Mouse (Mus musculus): ENCODE measurements at regions not wholly inside any gene's neighbourhood (a gene's known extent, or its start where the extent isn't known, plus 50 kb on each side); places are given as distances from the start of the nearest gene placed in this dataset.
"Not testable (repeated sequence)": the region's sequence is repeated elsewhere in the genome, so short reads cannot be mapped to it uniquely, and the experiment has no call there.

- intact Hi-C loops (cut with DNase I), result no loop called here
These were observed 236.3 kb downstream of the Lpin1 start for GRCm38 (mm10) chr12:16374331-16374996.

- intact Hi-C loops (cut with DNase I), result no loop called here
These were observed 240.7 kb downstream of the Lpin1 start for GRCm38 (mm10) chr12:16370061-16370460.

GRCm38 (mm10) chr12:16362341-16362740, 248.4 kb downstream of the Lpin1 start:
- intact Hi-C loops (cut with DNase I), result no loop called here

DNA sequence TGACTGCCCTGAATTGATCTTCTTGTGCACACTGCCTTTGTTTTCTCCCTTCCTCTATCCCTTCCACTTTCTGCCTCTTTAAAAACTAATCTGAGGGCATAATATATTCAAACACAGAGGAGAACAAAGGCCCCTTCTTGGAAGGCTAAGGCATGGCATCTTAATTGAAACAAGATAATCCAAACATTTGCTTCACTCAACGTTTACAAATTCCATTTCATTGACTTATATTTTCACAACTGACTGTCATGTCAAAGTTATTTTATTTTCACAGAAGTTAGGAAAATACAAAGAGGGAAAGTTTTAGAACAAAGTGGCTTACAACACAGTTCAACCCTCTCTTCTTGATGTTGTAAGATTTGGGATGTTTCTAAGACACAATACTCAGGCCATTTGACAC, 251.9 kb downstream of the Lpin1 start:
- intact Hi-C loops (cut with DNase I), result no loop called here

- intact Hi-C loops (cut with DNase I), result no loop called here
These were observed 256.1 kb downstream of the Lpin1 start for GRCm38 (mm10) chr12:16354711-16355110.

DNA sequence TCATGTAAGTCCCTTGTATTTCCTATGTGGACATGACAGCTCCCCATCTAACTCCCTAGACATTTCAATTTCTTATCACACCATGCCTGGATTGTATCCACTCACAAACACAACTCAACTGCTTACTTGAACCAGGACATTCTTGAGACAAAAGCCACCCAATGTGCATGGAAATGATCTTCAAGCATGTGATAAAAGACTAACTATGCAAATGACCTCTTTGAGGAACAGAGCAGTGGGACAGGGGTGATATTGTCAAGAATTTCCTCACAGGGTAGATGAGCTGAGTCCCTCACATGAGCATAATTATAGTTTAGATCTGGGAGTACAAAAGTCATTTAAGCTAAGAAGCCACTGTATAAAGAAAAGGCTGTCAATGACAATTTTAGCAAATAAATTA, 259.0 kb downstream of the Lpin1 start:
- intact Hi-C loops (cut with DNase I), result no loop called here

- intact Hi-C loops (cut with DNase I), result no loop called here
These were observed 261.5 kb downstream of the Lpin1 start for GRCm38 (mm10) chr12:16349310-16349709.

GRCm38 (mm10) chr12:16344021-16344420, 266.7 kb downstream of the Lpin1 start:
- intact Hi-C loops (cut with DNase I), result no loop called here

DNA sequence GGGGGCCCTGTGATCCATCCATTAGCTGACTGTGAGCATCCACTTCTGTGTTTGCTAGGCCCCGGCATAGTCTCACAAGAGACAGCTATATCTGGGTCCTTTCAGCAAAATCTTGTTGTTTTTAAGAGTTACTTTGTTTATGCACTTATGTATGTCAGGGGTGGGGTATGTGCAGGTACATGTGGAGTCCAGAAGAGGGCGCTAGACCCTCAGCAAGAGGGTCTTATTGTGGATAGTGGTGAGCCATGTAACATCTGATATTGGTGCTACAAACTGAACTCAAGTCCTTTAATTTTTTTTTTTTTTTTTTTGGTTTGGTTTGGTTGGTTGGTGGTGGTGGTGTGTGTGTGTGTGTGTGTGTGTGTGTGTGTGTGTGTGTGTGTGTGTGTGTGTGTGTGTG, 268.7 kb downstream of the Lpin1 start:
- intact Hi-C loops (cut with DNase I), result not testable (repeated sequence)

DNA sequence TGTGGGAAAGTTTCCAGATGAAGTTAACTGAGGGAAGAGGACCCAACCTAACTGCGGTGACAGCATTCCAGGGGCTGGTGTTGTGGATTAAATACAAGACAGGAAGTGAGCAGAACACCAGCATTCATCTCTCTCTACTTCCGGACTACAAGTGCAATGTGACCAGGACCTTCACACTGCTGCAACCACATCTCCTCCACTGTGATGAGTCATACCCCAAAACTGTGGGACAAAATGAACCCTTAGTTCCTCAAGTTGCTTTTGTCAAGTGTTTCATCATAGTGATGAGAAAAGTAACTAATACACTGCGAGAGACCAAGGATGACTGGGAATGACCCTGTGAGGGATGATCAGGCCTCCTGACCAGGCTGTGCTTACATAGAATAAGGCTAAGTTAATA, 279.3 kb downstream of the Lpin1 start:
- intact Hi-C loops (cut with DNase I), result no loop called here

DNA sequence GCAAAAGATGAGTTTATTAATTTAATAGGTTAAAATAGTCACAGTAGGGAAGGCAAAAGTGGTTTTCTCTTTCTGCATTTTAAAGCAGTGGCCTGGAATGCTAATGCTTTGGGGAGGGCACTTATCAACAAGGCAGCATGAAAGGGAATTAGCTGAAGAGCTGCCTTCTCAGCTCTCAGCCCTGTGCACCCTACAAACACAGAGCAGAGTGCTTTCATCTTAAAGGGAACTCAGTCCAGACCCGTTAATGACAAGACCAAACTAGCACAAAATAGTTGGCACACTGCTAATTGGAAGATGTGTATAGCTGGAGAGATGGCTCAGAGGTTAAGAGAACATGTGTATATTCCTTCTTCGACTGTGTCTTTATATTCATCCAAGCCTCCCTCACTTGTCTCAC, 281.6 kb downstream of the Lpin1 start:
- intact Hi-C loops (cut with DNase I), result no loop called here

GRCm38 (mm10) chr12:16320536-16321402, 290.0 kb downstream of the Lpin1 start:
- intact Hi-C loops (cut with DNase I), result no loop called here

GRCm38 (mm10) chr12:16308101-16308500, 302.7 kb downstream of the Lpin1 start:
- intact Hi-C loops (cut with DNase I), result no loop called here

DNA sequence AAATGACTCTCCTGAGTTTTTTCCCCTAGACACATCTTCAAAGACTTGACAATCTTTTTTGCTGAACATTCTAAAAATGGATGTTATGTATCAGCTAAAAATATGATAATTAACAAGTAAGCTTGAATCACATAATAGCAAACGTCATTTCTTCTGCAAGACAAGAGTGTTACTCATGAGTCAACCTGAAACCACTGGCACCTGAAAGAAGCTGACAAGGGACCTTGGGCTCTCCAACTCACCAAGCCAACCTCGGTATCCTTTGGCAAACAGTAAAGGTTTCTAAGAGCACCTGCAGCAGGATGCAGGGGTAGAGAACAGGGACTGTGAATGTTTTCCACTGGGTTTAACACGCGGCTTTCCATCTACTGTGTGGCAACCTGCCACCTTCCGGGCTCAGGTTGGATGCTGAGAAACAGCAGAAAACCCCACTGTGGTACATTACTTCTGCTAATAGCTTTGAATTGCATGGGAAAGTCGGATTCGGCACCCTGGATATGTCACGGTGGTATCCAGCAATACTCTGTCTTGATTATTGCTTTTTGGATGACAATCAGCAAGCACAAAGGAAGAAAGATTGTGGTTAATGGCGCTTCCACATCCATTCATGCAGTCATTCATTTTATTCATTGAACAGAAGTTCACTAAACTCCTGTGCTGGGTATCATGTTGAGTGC, 305.9 kb downstream of the Lpin1 start:
- intact Hi-C loops (cut with DNase I), result no loop called here

DNA sequence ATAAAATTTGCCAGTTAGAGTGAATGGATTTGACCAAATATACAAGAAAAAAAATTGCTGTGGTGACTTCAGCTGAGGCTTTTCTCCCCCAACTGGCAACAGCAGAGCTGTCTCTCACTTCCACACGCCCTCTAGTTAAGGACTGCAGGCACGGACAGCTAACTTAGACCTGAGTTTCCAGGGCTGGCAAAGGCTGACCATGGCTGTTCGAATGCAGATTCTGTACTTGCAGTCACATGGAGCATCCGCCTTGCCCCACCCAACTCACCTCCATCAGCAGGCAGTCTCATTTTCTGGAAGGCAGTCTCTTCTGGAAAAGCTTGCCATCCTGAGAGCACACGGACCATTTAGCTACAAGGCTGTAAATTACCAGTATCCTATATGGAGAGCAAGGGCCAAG, 325.7 kb downstream of the Lpin1 start:
- intact Hi-C loops (cut with DNase I), result no loop called here

GRCm38 (mm10) chr12:16279146-16279545, 331.6 kb downstream of the Lpin1 start:
- intact Hi-C loops (cut with DNase I), result no loop called here

DNA sequence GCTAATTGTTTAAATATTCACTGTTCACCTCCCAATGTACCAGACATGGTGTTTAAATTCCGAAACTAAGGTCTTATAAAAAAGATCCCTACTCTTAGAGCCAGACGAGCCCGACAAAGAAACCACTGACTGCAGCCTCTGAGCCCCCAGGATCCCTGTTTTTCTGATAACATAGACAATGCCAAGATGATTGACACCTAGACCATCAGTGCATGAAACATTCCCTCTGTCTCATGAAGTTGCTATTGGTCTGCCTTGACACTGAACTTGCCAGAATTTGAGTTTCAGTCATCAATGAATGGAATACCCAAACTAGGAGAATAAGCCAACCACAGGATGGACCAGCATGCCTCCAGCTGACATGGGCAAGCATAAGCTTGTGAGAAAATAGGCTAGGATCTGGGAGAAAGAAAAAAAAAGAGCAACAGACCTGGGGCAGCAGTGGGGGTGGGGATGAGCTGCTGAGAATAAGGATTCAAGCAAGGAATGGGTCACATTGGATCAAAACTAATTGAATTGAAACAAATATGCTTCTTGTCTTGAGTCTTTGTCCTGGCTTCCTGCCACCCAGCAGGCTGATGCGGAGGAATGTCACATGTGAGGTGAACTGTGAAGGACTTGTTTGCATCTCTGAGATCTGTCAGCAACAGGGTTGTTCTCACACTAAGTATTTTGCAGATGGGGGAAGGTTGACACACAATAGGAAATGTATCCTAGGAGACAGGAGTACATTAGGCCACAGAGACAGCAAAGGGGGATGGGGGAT, 333.0 kb downstream of the Lpin1 start:
- intact Hi-C loops (cut with DNase I), result no loop called here

DNA sequence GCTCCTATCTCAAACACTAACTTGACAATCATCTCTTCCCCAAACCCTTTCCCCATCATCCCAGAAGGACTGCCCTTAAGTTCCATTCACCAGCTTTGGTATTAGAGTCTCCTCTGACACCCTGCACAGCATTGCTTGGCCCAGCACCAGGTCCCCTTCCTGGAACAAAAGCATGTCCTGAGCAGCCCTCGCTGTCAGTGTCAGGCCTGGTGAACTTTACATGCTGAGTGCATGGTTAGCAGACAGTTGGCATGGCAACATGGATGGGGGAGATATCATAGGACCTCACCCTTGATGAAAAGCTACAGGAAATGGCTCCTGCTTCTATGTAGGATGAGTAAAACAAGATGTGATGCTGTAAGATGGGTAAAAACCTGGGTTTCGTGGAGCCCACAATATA, 333.6 kb downstream of the Lpin1 start:
- intact Hi-C loops (cut with DNase I), result no loop called here

DNA sequence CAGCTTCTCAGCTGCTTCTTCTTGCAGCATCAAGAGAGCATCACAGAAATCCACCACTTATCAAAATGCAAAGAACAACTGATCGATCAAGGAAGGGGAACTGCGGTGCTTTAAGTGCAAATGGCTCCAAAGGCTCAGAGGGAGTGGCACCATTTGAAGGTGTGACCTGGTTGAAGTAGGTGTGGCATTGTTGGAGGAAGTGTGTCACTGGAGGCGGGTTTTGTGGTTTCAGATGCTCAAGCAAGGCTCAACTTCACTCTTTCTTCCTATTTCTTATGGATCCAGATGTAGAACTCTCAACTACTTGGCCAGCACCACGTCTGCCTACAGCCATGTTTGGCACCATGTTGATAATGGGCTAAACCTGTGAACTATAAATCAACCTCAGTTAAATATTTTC, 334.5 kb downstream of the Lpin1 start:
- intact Hi-C loops (cut with DNase I), result no loop called here

- intact Hi-C loops (cut with DNase I), result no loop called here
These were observed 338.3 kb downstream of the Lpin1 start for GRCm38 (mm10) chr12:16272441-16272840.

- intact Hi-C loops (cut with DNase I), result no loop called here
These were observed 339.9 kb downstream of the Lpin1 start for GRCm38 (mm10) chr12:16270876-16271275.

- intact Hi-C loops (cut with DNase I), result no loop called here
These were observed 341.1 kb downstream of the Lpin1 start for GRCm38 (mm10) chr12:16269706-16270105.
